Mouse (Mus musculus) bone marrow, adult 2 months (tissue): Measurements from ENCODE around the gene Kntc1. TPM values are rescaled to one million over a fixed set of nuclear protein-coding genes. Genes with fewer than 3 reads are reported as not detected.

Experiments
- H3K27ac ChIP-seq: fragments of 200-500 bp; 2 replicates; pipeline ENCODE4 v1.5.1; 2012; ENCODE audit warnings: low read depth, mild to moderate bottlenecking, control low read depth, inconsistent platforms, low read length; ENCODE audit not compliant: control insufficient read depth, poor library complexity, insufficient read depth
- H3K4me1 ChIP-seq: fragments of 200-500 bp; 2 replicates; pipeline ENCODE4 v1.6.1; 2011; ENCODE audit warnings: low read length; ENCODE audit not compliant: control insufficient read depth, insufficient read depth
- H3K4me3 ChIP-seq: fragments of 200-500 bp; replicated peaks from 2 replicates; pipeline ENCODE3; 2011; ENCODE audit warnings: mild to moderate bottlenecking, low read depth, low read length, control low read depth; ENCODE audit not compliant: control insufficient read depth
- CTCF ChIP-seq: fragments of 200-500 bp; IDR thresholded peaks from 2 replicates; pipeline ENCODE4 v1.5.1; 2011; ENCODE audit warnings: low read length, control low read depth; ENCODE audit not compliant: control insufficient read depth, insufficient read depth
- POLR2A ChIP-seq: fragments of 200-500 bp; IDR thresholded peaks from 2 replicates; pipeline ENCODE4 v1.6.1; 2011; ENCODE audit warnings: low read depth, mild to moderate bottlenecking, control low read depth, low read length, borderline replicate concordance; ENCODE audit not compliant: control insufficient read depth
- WGBS: fragments of 180-500 bp; shearing (Covaris S2); methylation state at CpG from one replicate; pipeline ENCODE4 v1.1.7; 2018; 5-methylcytosine and 5-hydroxymethylcytosine counted together
- polyA plus RNA-seq: library from polyadenylated mRNA; stranded (reverse); fragments of >200 nt; gene quantifications from 2 replicates; pipeline ENCODE4 v1.2.4, GENCODE M21; 2011; ENCODE audit warnings: low replicate concordance; ENCODE audit not compliant: missing spikeins, insufficient read depth, insufficient read length

The Kntc1 gene
- polyA plus RNA-seq, 1 experiment, result 35.7 TPM

GRCm38 (mm10) chr5:123842935-123843282, 93.4 kb downstream of the Kntc1 start:
- Histone ChIP-seq H3K27ac (no peak overlapping the region), H3K4me3 (no peak overlapping the region), H3K4me1 (no peaks in the 10 kb centered on the region; the same call in 1 of the 2 replicates)
- 25% methylated on average over 3 of the region's 3 CpGs for WGBS
- TF ChIP-seq POLR2A (no peak), CTCF (no peak)

- TF ChIP-seq POLR2A (no peak), CTCF (no peak)
- Histone ChIP-seq H3K27ac (no peak overlapping the region), H3K4me3 (no peak overlapping the region), H3K4me1 (no peaks in the 10 kb centered on the region; the same call in 1 of the 2 replicates)
- 81% methylated on average over 4 of the region's 4 CpGs for WGBS
Observed at GRCm38 (mm10) chr5:123843816-123844215, 94.3 kb downstream of the Kntc1 start.

- WGBS, result 91% methylated on average over 14 of the region's 14 CpGs
- Histone ChIP-seq H3K27ac (no peak overlapping the region), H3K4me1 (no peaks in the 10 kb centered on the region; the same call in 1 of the 2 replicates), H3K4me3 (no peak overlapping the region)
- TF ChIP-seq CTCF (no peak), POLR2A (no peak)
Observed at GRCm38 (mm10) chr5:123844316-123844715, 94.8 kb downstream of the Kntc1 start.

GRCm38 (mm10) chr5:123851398-123851797, 101.9 kb downstream of the Kntc1 start:
- WGBS, result 2% methylated on average over 2 of the region's 2 CpGs
- no peak overlapping the region for H3K4me3 ChIP-seq
- TF ChIP-seq POLR2A, result no peak
- TF ChIP-seq CTCF, result no peak
- H3K27ac ChIP-seq, result no peak overlapping the region
- no peaks in the 10 kb centered on the region; the same call in 1 of the 2 replicates for H3K4me1 ChIP-seq

GRCm38 (mm10) chr5:123853877-123854504, 104.5 kb downstream of the Kntc1 start:
- Histone ChIP-seq H3K27ac (no peak overlapping the region), H3K4me3 (no peak overlapping the region), H3K4me1 (no peaks in the 10 kb centered on the region; the same call in 1 of the 2 replicates)
- 87% methylated on average over 11 of the region's 11 CpGs for WGBS
- TF ChIP-seq CTCF (no peak), POLR2A (no peak)

- Histone ChIP-seq H3K4me1 (no peaks in the 10 kb centered on the region; the same call in 1 of the 2 replicates), H3K4me3 (no peak overlapping the region), H3K27ac (no peak overlapping the region)
- TF ChIP-seq CTCF (no peak), POLR2A (no peak)
- 90% methylated on average over 9 of the region's 9 CpGs for WGBS
Observed at GRCm38 (mm10) chr5:123854511-123854910, 105.0 kb downstream of the Kntc1 start.

GRCm38 (mm10) chr5:123858798-123859197, 109.3 kb downstream of the Kntc1 start:
- WGBS, result 7% methylated on average over 11 of the region's 11 CpGs
- Histone ChIP-seq H3K4me1 (peaks cover 2% of the 10 kb centered on the region; the same call in 1 of the 2 replicates), H3K4me3 (no peak overlapping the region), H3K27ac (no peak overlapping the region)
- no peak for TF ChIP-seq CTCF
- no peak for TF ChIP-seq POLR2A

GRCm38 (mm10) chr5:123862374-123863350, 113.1 kb downstream of the Kntc1 start:
- TF ChIP-seq POLR2A, result no peak
- no peak for TF ChIP-seq CTCF
- H3K4me1 ChIP-seq, result peaks cover 9% of the 10 kb centered on the region
- no peak overlapping the region for H3K27ac ChIP-seq
- H3K4me3 ChIP-seq, result peak overlapping the region; percentile 38
- 37% methylated on average over 15 of the region's 15 CpGs for WGBS
